Mouse (Mus musculus): ENCODE measurements at regions not wholly inside any gene's neighbourhood (a gene's known extent, or its start where the extent isn't known, plus 50 kb on each side); places are given as distances from the start of the nearest gene placed in this dataset.

DNA sequence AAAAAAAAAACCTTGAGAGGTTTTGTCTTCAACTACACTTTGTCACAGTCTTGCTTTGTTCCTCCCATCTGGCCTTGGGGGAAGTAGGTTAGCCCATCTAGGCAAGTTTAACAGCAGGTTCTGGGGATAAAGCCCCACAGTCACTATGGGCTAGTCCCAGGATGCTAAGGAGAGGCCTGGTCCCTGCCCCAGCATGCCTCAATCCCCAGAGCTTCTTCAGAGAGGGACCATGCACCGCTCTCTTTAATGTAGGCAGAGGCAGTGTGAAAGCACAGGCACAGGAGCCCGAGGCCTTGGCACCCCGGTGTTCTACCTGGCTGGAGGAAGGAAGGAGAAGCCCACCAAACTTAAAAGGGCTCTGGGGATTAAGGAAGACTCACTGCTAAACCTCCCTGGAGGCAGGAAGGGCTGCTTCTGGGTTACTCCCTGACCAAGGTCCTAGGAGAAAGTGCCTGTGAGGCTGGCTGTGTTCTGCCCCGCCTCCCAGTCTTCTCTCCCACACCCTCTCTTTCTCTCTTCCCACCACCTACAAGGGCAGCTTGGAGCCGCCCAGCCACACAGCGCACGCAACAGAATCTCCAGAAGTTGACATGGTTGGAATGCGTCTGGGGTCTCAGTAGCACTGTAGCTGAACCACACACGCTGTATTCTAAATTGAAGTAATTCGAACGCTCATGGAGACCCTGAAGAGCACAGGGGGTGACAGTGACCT, 633.5 kb downstream of the Zfp706 start:
- peaks cover 12% of the 10 kb centered on the region; the same call in 1 of the 2 replicates for H3K4me1 ChIP-seq (ENCODE audit: control insufficient read depth, insufficient read depth, low read length)

DNA sequence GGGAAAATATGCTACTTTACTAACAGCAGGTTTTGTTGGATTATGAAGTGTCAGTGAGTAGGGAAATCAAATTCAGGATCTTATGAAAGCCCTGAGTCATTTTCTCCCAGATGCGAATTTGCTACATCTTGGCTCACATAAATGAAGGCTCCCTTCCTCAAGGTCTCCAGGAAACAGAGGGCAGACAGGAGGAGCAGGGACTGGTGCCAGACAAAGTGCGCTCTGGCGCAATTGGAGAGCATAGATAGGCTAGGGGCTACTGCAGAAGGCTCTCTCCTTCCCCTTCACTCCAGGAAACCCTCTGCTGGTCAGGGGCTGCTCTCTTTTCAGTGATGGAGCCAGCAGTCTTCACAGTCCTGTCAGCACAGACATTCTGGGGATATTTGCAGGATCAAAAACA, 634.1 kb downstream of the Zfp706 start:
- H3K4me1 ChIP-seq (ENCODE audit: control insufficient read depth, insufficient read depth, low read length): peaks cover 12% of the 10 kb centered on the region; the same call in 1 of the 2 replicates
- H3K9me3 ChIP-seq (ENCODE audit: control insufficient read depth, low read length): no peaks in the 10 kb centered on the region
- no peak overlapping the region for H3K4me2 ChIP-seq (ENCODE audit: low read depth, low read length)
- H3K27me3 ChIP-seq (ENCODE audit: control insufficient read depth, insufficient read depth, low read length): no peaks in the 10 kb centered on the region
- ATAC-seq (ENCODE audit: low read depth): no peak
- no peak overlapping the region for H3K27ac ChIP-seq (ENCODE audit: low read depth, low read length)
- WGBS: 66% methylated on average over 3 of the region's 3 CpGs
- H3K4me3 ChIP-seq (ENCODE audit: low read depth, low read length): no peak overlapping the region
- H3K9ac ChIP-seq (replicated peaks; ENCODE audit: low read depth, low read length): no peak overlapping the region
- H3K36me3 ChIP-seq (ENCODE audit: control insufficient read depth, insufficient read depth, low read length): no peaks in the 10 kb centered on the region

More for the DNA sequence above, 633.5 kb downstream of the Zfp706 start:
- WGBS: 10% methylated on average over 11 of the region's 11 CpGs
- peak; percentile 52; the same call in 1 of the 2 replicates for ATAC-seq (ENCODE audit: low read depth)
- H3K36me3 ChIP-seq (ENCODE audit: control insufficient read depth, insufficient read depth, low read length): no peaks in the 10 kb centered on the region
- H3K9ac ChIP-seq (replicated peaks; ENCODE audit: low read depth, low read length): peak overlapping the region; percentile 41; the same call in 1 of the 2 replicates
- H3K27me3 ChIP-seq (ENCODE audit: control insufficient read depth, insufficient read depth, low read length): no peaks in the 10 kb centered on the region
- no peaks in the 10 kb centered on the region for H3K9me3 ChIP-seq (ENCODE audit: control insufficient read depth, low read length)
- no peak overlapping the region for H3K27ac ChIP-seq (ENCODE audit: low read depth, low read length)
- peak overlapping the region; percentile 75 for H3K4me2 ChIP-seq (ENCODE audit: low read depth, low read length)
- peak overlapping the region; percentile 29 for H3K4me3 ChIP-seq (ENCODE audit: low read depth, low read length)

DNA sequence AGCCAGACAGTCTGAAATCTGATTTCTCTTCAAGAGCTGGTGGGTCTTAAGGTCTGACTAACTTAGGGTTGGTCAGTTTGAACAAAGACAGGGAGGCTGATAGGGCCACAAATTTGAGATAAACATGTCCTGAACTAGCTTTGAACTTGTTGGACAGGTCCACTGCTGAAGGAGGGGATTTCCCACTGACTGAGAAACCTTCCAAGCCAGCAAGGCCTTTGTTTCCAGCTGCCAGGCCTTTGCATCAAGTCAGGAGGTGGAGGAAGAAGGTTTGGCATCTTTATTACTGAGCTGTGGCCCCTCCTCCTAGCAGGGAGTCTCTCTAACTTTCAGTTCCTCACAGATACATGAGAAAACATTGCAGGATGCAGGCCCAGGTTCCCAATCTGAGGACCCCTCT, 636.2 kb downstream of the Zfp706 start:
- H3K27ac ChIP-seq (ENCODE audit: low read depth, low read length): no peak overlapping the region
- H3K27me3 ChIP-seq (ENCODE audit: control insufficient read depth, insufficient read depth, low read length): no peaks in the 10 kb centered on the region
- H3K4me2 ChIP-seq (ENCODE audit: low read depth, low read length): no peak overlapping the region
- peaks cover 12% of the 10 kb centered on the region; the same call in 1 of the 2 replicates for H3K4me1 ChIP-seq (ENCODE audit: control insufficient read depth, insufficient read depth, low read length)
- no peaks in the 10 kb centered on the region for H3K9me3 ChIP-seq (ENCODE audit: control insufficient read depth, low read length)
- ATAC-seq (ENCODE audit: low read depth): no peak
- H3K36me3 ChIP-seq (ENCODE audit: control insufficient read depth, insufficient read depth, low read length): no peaks in the 10 kb centered on the region
- no peak overlapping the region for H3K4me3 ChIP-seq (ENCODE audit: low read depth, low read length)
- H3K9ac ChIP-seq (replicated peaks; ENCODE audit: low read depth, low read length): no peak overlapping the region

GRCm38 (mm10) chr15:36370906-36371305, 636.7 kb downstream of the Zfp706 start:
- no peak for ATAC-seq (ENCODE audit: low read depth)
- 87% methylated on average over 4 of the region's 4 CpGs for WGBS
- Histone ChIP-seq H3K4me2 (ENCODE audit: low read depth, low read length) (no peak overlapping the region), H3K9me3 (ENCODE audit: control insufficient read depth, low read length) (no peaks in the 10 kb centered on the region), H3K9ac (replicated peaks; ENCODE audit: low read depth, low read length) (no peak overlapping the region), H3K36me3 (ENCODE audit: control insufficient read depth, insufficient read depth, low read length) (no peaks in the 10 kb centered on the region), H3K4me1 (ENCODE audit: control insufficient read depth, insufficient read depth, low read length) (peaks cover 12% of the 10 kb centered on the region; the same call in 1 of the 2 replicates), H3K4me3 (ENCODE audit: low read depth, low read length) (no peak overlapping the region), H3K27ac (ENCODE audit: low read depth, low read length) (no peak overlapping the region), H3K27me3 (ENCODE audit: control insufficient read depth, insufficient read depth, low read length) (no peaks in the 10 kb centered on the region)

GRCm38 (mm10) chr15:36367296-36367695, 640.3 kb downstream of the Zfp706 start:
- H3K4me3 ChIP-seq (ENCODE audit: low read depth, low read length): no peak overlapping the region
- no peak overlapping the region for H3K9ac ChIP-seq (replicated peaks; ENCODE audit: low read depth, low read length)
- no peak overlapping the region for H3K27ac ChIP-seq (ENCODE audit: low read depth, low read length)
- no peak overlapping the region for H3K4me2 ChIP-seq (ENCODE audit: low read depth, low read length)
- H3K4me1 ChIP-seq (ENCODE audit: control insufficient read depth, insufficient read depth, low read length): no peaks in the 10 kb centered on the region
- no peaks in the 10 kb centered on the region for H3K27me3 ChIP-seq (ENCODE audit: control insufficient read depth, insufficient read depth, low read length)
- no peak for ATAC-seq (ENCODE audit: low read depth)
- no peaks in the 10 kb centered on the region for H3K9me3 ChIP-seq (ENCODE audit: control insufficient read depth, low read length)
- H3K36me3 ChIP-seq (ENCODE audit: control insufficient read depth, insufficient read depth, low read length): no peaks in the 10 kb centered on the region

- Histone ChIP-seq H3K4me2 (ENCODE audit: low read depth, low read length) (no peak overlapping the region), H3K27me3 (ENCODE audit: control insufficient read depth, insufficient read depth, low read length) (no peaks in the 10 kb centered on the region), H3K27ac (ENCODE audit: low read depth, low read length) (no peak overlapping the region), H3K36me3 (ENCODE audit: control insufficient read depth, insufficient read depth, low read length) (no peaks in the 10 kb centered on the region), H3K4me3 (ENCODE audit: low read depth, low read length) (no peak overlapping the region), H3K9ac (replicated peaks; ENCODE audit: low read depth, low read length) (no peak overlapping the region), H3K4me1 (ENCODE audit: control insufficient read depth, insufficient read depth, low read length) (no peaks in the 10 kb centered on the region), H3K9me3 (ENCODE audit: control insufficient read depth, low read length) (no peaks in the 10 kb centered on the region)
- no peak for ATAC-seq (ENCODE audit: low read depth)
Observed at GRCm38 (mm10) chr15:36364757-36365156, 642.8 kb downstream of the Zfp706 start.

DNA sequence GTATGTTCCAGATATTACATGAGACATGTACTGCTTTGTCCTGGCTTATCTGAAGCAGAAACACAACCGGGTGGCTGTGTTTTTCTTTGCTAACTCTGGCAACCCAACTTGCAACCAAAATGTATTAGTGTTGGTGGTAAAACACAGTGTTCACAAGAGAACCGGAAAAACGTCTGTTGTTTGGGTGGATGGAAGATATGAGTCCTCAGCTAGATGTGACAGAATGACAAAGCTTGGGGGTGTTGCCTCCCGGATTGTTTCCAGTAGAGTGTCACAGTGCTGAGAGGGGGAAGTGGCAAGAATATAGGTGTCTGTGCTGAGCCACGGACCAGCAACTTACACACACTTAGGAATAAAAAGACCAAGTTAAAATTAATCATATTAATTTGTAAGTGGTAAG, 643.5 kb downstream of the Zfp706 start:
- Histone ChIP-seq H3K27me3 (ENCODE audit: control insufficient read depth, insufficient read depth, low read length) (no peaks in the 10 kb centered on the region), H3K9me3 (ENCODE audit: control insufficient read depth, low read length) (no peaks in the 10 kb centered on the region), H3K9ac (replicated peaks; ENCODE audit: low read depth, low read length) (no peak overlapping the region), H3K4me1 (ENCODE audit: control insufficient read depth, insufficient read depth, low read length) (no peaks in the 10 kb centered on the region), H3K27ac (ENCODE audit: low read depth, low read length) (no peak overlapping the region), H3K4me3 (ENCODE audit: low read depth, low read length) (no peak overlapping the region), H3K36me3 (ENCODE audit: control insufficient read depth, insufficient read depth, low read length) (no peaks in the 10 kb centered on the region), H3K4me2 (ENCODE audit: low read depth, low read length) (no peak overlapping the region)
- no peak for ATAC-seq (ENCODE audit: low read depth)
- WGBS: 82% methylated on average over 5 of the region's 5 CpGs

DNA sequence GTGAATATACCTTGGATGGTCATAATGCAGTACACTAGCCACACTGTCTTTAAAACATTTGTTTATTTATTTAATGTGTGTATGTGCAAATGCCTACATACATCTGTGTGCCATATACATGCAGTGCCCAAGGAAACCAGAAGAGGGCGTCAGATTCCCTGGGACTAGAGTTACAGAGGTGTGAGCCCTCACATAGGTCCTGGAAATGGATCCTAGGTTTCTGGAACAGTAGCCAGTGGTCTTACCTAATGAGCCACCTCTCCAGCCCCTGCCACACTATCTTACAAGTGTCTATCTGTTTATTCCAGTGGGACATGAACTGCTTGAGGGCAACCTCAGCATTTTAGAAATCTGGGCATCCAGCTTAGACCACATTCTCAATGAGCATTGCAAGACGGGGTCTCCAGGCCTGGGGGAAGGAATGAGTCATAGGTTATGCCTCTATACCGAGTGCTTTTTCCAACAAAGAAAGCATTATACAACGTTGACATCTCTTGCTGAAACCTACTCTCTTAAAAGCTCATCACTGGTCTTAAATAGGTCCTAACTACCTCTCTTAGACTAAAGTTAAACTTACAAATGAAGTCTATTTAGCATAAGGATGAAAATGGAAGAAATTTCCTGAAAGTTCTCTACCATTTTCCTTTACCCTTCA, 644.5 kb downstream of the Zfp706 start:
- no peak for ATAC-seq (ENCODE audit: low read depth)
- no peaks in the 10 kb centered on the region for H3K4me1 ChIP-seq (ENCODE audit: control insufficient read depth, insufficient read depth, low read length)
- WGBS: 66% methylated on average over 4 of the region's 4 CpGs

GRCm38 (mm10) chr15:36361522-36362148, 645.9 kb downstream of the Zfp706 start:
- no peak overlapping the region for H3K27ac ChIP-seq (ENCODE audit: low read depth, low read length)
- no peaks in the 10 kb centered on the region for H3K4me1 ChIP-seq (ENCODE audit: control insufficient read depth, insufficient read depth, low read length)
- H3K4me3 ChIP-seq (ENCODE audit: low read depth, low read length): no peak overlapping the region
- H3K27me3 ChIP-seq (ENCODE audit: control insufficient read depth, insufficient read depth, low read length): no peaks in the 10 kb centered on the region
- H3K36me3 ChIP-seq (ENCODE audit: control insufficient read depth, insufficient read depth, low read length): no peaks in the 10 kb centered on the region
- no peaks in the 10 kb centered on the region for H3K9me3 ChIP-seq (ENCODE audit: control insufficient read depth, low read length)
- H3K9ac ChIP-seq (replicated peaks; ENCODE audit: low read depth, low read length): no peak overlapping the region
- 53% methylated on average over 7 of the region's 7 CpGs for WGBS
- H3K4me2 ChIP-seq (ENCODE audit: low read depth, low read length): no peak overlapping the region
- ATAC-seq (ENCODE audit: low read depth): no peak

More for the DNA sequence above, 644.5 kb downstream of the Zfp706 start:
- H3K36me3 ChIP-seq (ENCODE audit: control insufficient read depth, insufficient read depth, low read length): no peaks in the 10 kb centered on the region
- H3K4me3 ChIP-seq (ENCODE audit: low read depth, low read length): no peak overlapping the region
- no peak overlapping the region for H3K27ac ChIP-seq (ENCODE audit: low read depth, low read length)
- no peak overlapping the region for H3K4me2 ChIP-seq (ENCODE audit: low read depth, low read length)
- H3K9me3 ChIP-seq (ENCODE audit: control insufficient read depth, low read length): no peaks in the 10 kb centered on the region
- H3K27me3 ChIP-seq (ENCODE audit: control insufficient read depth, insufficient read depth, low read length): no peaks in the 10 kb centered on the region
- H3K9ac ChIP-seq (replicated peaks; ENCODE audit: low read depth, low read length): no peak overlapping the region

All from neural tube, embryonic 14.5 days (tissue).